Mouse (Mus musculus) kidney, postnatal 36 days (tissue): ENCODE data around the gene Tsen34.
"Not testable (repeated sequence)": the region's sequence is repeated elsewhere in the genome, so short reads cannot be mapped to it uniquely, and the experiment has no call there.

Experiments
- DNase-seq, 2 experiments: peaks; one replicate each; pipeline ENCODE4 v3.0.0; 2021 to 2022; ENCODE audit warnings: mixed read lengths in 2 of 2

Gene Tsen34

DNA sequence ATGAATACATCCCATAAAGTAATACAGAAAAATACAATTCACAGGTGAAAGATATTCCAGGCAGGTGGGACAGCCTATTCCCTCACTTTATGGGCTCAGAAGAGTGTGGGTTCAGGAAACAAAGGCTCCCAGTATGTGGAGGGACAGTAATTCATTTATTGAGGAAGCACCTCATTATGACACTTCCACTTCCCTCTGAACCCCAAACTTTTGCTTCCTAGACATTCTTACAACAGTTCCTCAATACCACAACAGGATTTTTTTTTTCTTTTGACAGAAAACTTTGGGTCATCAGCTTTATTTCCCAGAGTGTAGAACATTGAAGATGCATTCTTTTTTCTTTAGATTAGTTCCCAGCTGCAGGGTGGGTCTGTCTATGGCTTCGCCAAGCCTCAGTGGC is 40.0 kb downstream of the Tsen34 start:
- not testable (repeated sequence) for DNase-seq
